Mouse (Mus musculus) thymus, adult 2 months (tissue): ENCODE data around the gene Spata2l.

Experiments used
- CTCF ChIP-seq: fragments of 200-500 bp; IDR thresholded peaks from 2 replicates; pipeline ENCODE4 v1.5.1; 2012; ENCODE audit warnings: mild to moderate bottlenecking, control low read depth, low read length, moderate library complexity, borderline replicate concordance; ENCODE audit not compliant: control insufficient read depth, poor library complexity, insufficient read depth; ENCODE audit errors: extremely low read depth
- POLR2A ChIP-seq: fragments of 200-500 bp; IDR thresholded peaks from 2 replicates; pipeline ENCODE4 v1.6.1; 2012; ENCODE audit warnings: mild to moderate bottlenecking, low read length, control low read depth, moderate library complexity; ENCODE audit not compliant: control insufficient read depth, poor library complexity, insufficient read depth; ENCODE audit errors: extremely low read depth

- TF ChIP-seq POLR2A (no peak), CTCF (no peak)
Measured at GRCm38 (mm10) chr8:123280302-123281094, 44.5 kb upstream of the Spata2l start.
